8 mouse cellular contexts compared by ENCODE assay signal in the genomic region with DNA sequence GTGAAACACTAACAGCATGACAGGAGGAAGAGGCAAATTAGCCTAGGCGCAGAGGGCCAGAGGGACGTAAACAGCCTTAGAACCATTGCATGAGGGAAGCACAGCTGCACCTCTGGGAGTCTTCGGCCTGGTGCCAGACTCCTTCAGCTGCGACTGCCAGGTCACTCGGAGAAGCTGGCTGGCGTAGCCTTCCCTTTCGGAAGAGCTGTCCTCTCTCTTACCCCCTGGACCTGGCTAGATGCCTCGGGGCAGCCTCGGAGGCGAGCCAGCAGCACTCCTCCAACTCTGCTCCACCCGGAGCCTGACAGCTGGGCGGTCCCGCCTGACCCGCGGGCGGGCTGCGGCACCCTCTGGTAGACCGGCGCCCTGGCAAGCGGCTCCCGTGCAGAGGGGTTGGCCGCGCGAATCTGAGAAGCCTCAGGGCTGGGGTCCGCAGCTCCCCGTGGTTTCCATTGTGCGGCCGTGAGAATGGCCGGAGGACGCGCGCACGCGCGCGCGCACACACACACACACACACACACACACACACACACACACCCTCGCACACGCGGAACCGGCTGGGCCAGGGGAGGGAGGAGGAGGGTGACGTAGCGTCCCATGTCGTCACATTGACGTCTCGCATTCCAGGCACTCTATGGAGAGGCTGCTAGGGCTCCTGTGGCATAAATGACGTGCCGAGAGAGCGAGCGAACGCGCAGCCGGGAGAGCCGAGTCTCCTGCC. TPM values are rescaled to one million over a fixed set of nuclear protein-coding genes. Genes with fewer than 3 reads are reported as not detected.
DNase-seq lines count a peak whose midpoint lies in the region; ATAC-seq and TF ChIP-seq lines count a peak whose summit lies in the region.

Nr4a3 (plus strand) TSS at position 663 of the 721 bp plus-strand sequence.

- H3K4me1 ChIP-seq in heart, embryonic 11.5 days (ENCODE audit: control insufficient read depth, insufficient read depth, low read length) = peaks cover 16% of the 10 kb centered on the region
- H3K4me1 ChIP-seq in kidney, embryonic 16.5 days (ENCODE audit: insufficient read depth, low read length) = peaks cover 36% of the 10 kb centered on the region

- peak within 1 kb of the TSS; percentile 78 for H3K9ac ChIP-seq in heart, embryonic 11.5 days (ENCODE audit: low read depth, low read length)
- peak within 1 kb of the TSS; percentile 66 for H3K9ac ChIP-seq in kidney, embryonic 16.5 days (replicated peaks; ENCODE audit: low read length)

- peak within 1 kb of the TSS; percentile 100 for H3K4me2 ChIP-seq in heart, embryonic 11.5 days
- peak within 1 kb of the TSS; percentile 100 for H3K4me2 ChIP-seq in kidney, embryonic 16.5 days (replicated peaks; ENCODE audit: low read depth, low read length)

- 1% methylated on average over 47 of the region's 54 CpGs for WGBS in heart, embryonic 11.5 days (ENCODE audit: insufficient replicate concordance)
- WGBS in kidney, embryonic 16.5 days = under 1% methylated on average over 45 of the region's 54 CpGs

- no peaks in the 10 kb centered on the region for H3K79me3 ChIP-seq in C2C12 (ENCODE audit: low read depth)

- peak within 1 kb of the TSS; percentile 40 for H3K4me3 ChIP-seq in C2C12 (ENCODE audit: insufficient read depth, poor library complexity, severe bottlenecking)
- peak within 1 kb of the TSS; percentile 70 for H3K4me3 ChIP-seq in heart, embryonic 11.5 days (ENCODE audit: low read depth, low read length)
- H3K4me3 ChIP-seq in kidney, embryonic 16.5 days (ENCODE audit: low read length) = peak within 1 kb of the TSS; percentile 67

- H3K79me2 ChIP-seq in C2C12 (ENCODE audit: control insufficient read depth, insufficient read depth) = no peaks in the 10 kb centered on the region

- peaks cover 13% of the 10 kb centered on the region for H3K27me3 ChIP-seq in C2C12 (ENCODE audit: control insufficient read depth, insufficient read depth, insufficient read length)
- peaks cover 38% of the 10 kb centered on the region for H3K27me3 ChIP-seq in heart, embryonic 11.5 days (ENCODE audit: control insufficient read depth, insufficient read depth, low read length)
- H3K27me3 ChIP-seq in kidney, embryonic 16.5 days (ENCODE audit: insufficient read depth, low read length) = peaks cover 46% of the 10 kb centered on the region

- TF ChIP-seq CTCF in C2C12 (IDR thresholded peaks at IDR 0.05; ENCODE audit: control insufficient read depth, insufficient read depth, insufficient read length) = no peak
- TF ChIP-seq CTCF in brain, embryonic 14.5 days (IDR thresholded peaks at IDR 0.05; ENCODE audit: borderline replicate concordance, extremely low read depth, insufficient read depth, insufficient read length) = 0 out of 2 replicates have a peak, but pooled peaks have one; percentile 4

- no peaks in the 10 kb centered on the region for H3K9me3 ChIP-seq in heart, embryonic 11.5 days (replicated peaks; ENCODE audit: control insufficient read depth, low read length)
- H3K9me3 ChIP-seq in kidney, embryonic 16.5 days (ENCODE audit: low read length) = no peaks in the 10 kb centered on the region

- peak within 1 kb of the TSS; percentile 65 for H3ac ChIP-seq in C2C12 (ENCODE audit: control insufficient read depth, insufficient read length, low read depth)

- TF ChIP-seq POLR2A in brain, embryonic 14.5 days (IDR thresholded peaks at IDR 0.05; ENCODE audit: borderline replicate concordance, extremely low read depth, insufficient read depth, insufficient read length, poor library complexity, severe bottlenecking) = peak; percentile 50; the same call in 1 of the 2 replicates

- peak; percentile 98 for DNase-seq in brain, embryonic 14.5 days (ENCODE audit: low read depth)
- DNase-seq in liver = peak; percentile 74
- DNase-seq in monocyte, adult 2 months (ENCODE audit: low read depth in 1 of 2, low spot score in 2 of 2) = peak; percentile 66 to 84
- DNase-seq in spleen, postnatal 14 days (ENCODE audit: low spot score in 2 of 2) = peak; percentile 63 to 71

- H3K36me3 ChIP-seq in C2C12 (ENCODE audit: control insufficient read depth, insufficient read depth) = no peaks in the 10 kb centered on the region
- no peaks in the 10 kb centered on the region for H3K36me3 ChIP-seq in heart, embryonic 11.5 days (ENCODE audit: control insufficient read depth, insufficient read depth, low read length)
- H3K36me3 ChIP-seq in kidney, embryonic 16.5 days (ENCODE audit: insufficient read depth, low read length) = no peaks in the 10 kb centered on the region

- peak within 1 kb of the TSS; percentile 97 for H3K27ac ChIP-seq in heart, embryonic 11.5 days (ENCODE audit: low read depth, low read length)
- H3K27ac ChIP-seq in kidney, embryonic 16.5 days (ENCODE audit: low read length) = 0 out of 2 replicates have a peak within 1 kb of the TSS, but pooled peaks have one; percentile 57

- ATAC-seq in erythroblast, adult 5-6 weeks (replicated peaks; ENCODE audit: low FRiP score, poor library complexity, severe bottlenecking) = peak; percentile 65
- peak; percentile 70 for ATAC-seq in heart, embryonic 11.5 days (replicated peaks; ENCODE audit: insufficient number of reproducible peaks, low FRiP score, low TSS enrichment)
- ATAC-seq in kidney, embryonic 16.5 days (ENCODE audit: low FRiP score, low TSS enrichment) = peak; percentile 72

TF ChIP-seq in C2C12, 6 proteins besides CTCF, POLR2A, EP300 and RAD21:
- TF ChIP-seq CEBPB (IDR thresholded peaks at IDR 0.05; ENCODE audit: low read depth) (no peak), USF1 (IDR thresholded peaks at IDR 0.05; ENCODE audit: low read depth) (no peak), FOSL1 (IDR thresholded peaks at IDR 0.05; ENCODE audit: insufficient read depth, low read length, poor library complexity, severe bottlenecking) (no peak), MAX (IDR thresholded peaks at IDR 0.05) (peak; percentile 56), MYOD1 (IDR thresholded peaks at IDR 0.05; ENCODE audit: control insufficient read depth, insufficient read length, low read depth) (no peak)
TF ChIP-seq in C2C12: peak in this region for 1.

RNA-seq across cellular contexts. Expression of gene Nr4a3, which starts in this region (rescaled TPM):
- 0.18 TPM for polyA plus RNA-seq in C2C12 (2012; fragmentation: generic; extraction: Trizol)
- polyA plus RNA-seq in brain, embryonic 14.5 days (2012; rRNA removed) = 5.7 and 6.5 TPM in 2 replicates
- not detected in 2 replicates for total RNA-seq in erythroblast, adult 5-6 weeks (2015; ENCODE audit: low replicate concordance)
- total RNA-seq in erythroblast, adult 5-6 weeks (2017; ENCODE audit: low replicate concordance) = 1.7 TPM in 1 of 2 replicates, not detected in the other
- polyA plus RNA-seq in heart, embryonic 11.5 days (2014; fragmentation: Nextera tagmentation; extraction: Ambion mirVana) = 0.17 TPM in 1 of 2 replicates, not detected in the other
- 0.10 TPM in 1 of 2 replicates, not detected in the other for polyA plus RNA-seq in kidney, embryonic 16.5 days (2015; fragmentation: Nextera tagmentation; extraction: Ambion mirVana)

Comparison
In these comparisons a context has a peak if more than half of its experiments do, and no peak if none do; other contexts are left out.
1. Peak in every context shown above with its lines: DNase-seq, ATAC-seq, H3K4me3 ChIP-seq and H3K27ac ChIP-seq.
2. Peak in ATAC-seq, H3K4me3 ChIP-seq, H3K27ac ChIP-seq, H3K9ac ChIP-seq and H3K4me2 ChIP-seq in heart, embryonic 11.5 days; RNA of the gene not detected or under 1 TPM.
3. Peak in ATAC-seq, H3K4me3 ChIP-seq, H3K27ac ChIP-seq, H3K9ac ChIP-seq and H3K4me2 ChIP-seq in kidney, embryonic 16.5 days; RNA of the gene not detected or under 1 TPM.